Mouse (Mus musculus) 416B (cell line): ENCODE results near the gene 4930562C15Rik.

ENCODE experiments used
- DNase-seq: peaks from one replicate; pipeline ENCODE4 v3.0.0; 2011; ENCODE audit warnings: low read depth

Gene 4930562C15Rik

DNA sequence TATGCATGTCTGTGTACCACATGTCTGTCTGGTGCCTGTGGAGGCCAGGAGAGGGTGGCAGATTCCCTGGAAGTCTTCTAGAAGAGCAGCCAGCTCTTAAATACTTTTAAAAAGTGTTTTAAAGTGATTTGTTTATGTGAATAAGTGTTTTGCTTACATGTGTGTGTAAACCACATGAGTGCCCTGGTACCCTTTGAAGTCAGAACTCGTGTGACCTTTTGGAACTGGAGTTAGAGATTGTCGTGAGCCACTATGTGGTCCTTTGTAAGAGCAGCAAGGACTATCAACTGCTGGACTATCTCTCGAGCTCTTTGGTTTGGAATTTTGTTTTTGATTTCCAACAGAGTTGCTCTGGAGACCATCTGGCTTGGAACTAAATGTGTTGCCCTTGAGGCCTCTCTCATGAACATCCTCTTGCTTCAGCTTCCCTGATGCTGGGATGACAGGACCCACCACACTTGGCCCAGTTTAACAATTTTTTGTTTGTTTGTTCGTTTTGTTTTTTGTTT is 55.0 kb downstream of the 4930562C15Rik start:
- no peak for DNase-seq

DNA sequence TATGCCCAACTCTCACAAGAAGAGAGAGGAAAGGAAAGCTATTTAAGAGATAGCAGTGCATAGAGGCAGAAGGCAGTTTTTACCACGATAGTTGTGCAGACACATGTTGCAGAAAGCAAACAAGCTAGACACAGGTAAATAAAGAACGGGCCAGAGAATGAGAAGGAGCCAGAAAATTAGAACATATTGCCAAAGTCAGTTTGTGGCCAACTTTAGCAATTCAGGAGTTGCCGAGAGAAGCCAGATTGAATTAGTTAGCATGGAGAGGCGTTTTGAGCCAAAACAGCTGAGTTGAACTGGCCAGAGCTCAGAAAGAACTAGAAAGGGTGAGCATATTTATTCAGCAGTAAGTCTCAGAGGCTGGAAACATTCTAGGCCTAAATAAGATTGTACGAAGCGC is 57.0 kb downstream of the 4930562C15Rik start:
- no peak for DNase-seq

DNA sequence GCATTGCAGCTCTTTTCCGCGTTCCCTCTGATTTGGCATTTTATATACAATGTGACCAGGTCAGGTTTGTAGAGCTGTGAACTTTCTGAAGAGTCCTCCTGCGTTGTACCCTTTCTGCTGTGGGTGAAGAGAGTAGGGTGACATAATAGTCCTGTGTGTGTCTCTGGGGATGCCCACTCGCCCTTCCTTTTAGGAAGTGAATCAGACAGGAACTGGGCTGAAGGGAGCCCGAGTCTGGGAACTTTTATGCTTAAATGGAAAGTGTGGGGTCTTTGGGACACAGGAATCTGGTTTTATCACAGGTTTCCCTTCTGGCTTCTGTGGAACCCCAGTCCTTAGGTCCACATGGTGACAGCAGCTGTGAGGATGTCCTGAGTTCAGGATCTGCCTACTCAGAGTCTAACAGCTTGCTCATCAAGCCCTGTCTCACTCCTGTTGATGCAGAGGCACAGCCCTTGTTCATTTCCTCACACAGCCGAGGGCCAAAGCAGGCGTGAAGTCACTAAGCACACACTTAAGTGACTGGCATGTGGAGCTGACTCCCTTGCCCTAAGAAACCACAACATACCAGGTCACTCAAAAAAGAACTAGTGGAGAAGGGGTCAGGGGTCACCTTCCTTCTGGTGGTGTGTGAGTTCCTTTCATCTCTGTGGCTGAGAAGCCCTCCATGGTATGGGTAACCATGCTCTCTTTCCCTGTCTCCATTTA is 59.1 kb downstream of the 4930562C15Rik start:
- DNase-seq, result peak; percentile 60

DNA sequence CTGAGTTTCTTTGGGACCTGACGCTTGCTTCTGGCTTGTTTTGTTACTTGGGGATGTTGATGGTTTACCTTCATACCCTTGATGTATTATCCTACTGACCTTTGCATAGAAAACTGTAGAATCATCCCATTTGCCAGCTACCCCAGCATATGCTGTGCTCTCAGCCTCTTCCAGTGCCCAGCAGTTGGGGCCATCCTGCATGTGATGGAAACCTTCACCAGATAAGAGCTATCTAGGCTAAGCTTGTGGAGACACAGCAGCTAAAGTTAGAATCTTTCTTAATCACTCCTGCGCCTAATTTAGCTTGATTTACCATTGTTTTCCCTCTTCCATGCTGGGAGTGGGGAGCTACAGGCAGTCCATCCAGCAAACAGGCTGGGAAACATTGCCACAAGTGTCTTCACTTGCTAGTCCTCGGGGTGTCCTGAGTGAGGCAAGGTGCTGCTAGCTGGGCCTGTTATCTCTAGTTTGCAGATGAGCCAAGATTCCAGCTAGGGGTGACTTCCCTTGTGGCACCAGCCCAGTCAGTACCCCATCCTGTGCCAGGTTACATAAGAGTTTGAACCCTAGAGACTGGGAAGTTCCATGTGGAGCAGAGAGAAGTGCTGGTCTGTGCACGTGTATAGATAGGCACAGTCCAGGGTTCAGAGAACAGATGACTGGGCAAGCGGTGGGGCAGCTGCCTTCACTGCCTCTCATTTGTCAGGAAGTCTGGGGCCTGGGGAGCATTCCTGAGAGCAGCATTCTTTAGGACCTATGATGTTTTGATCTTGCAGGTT is 61.2 kb downstream of the 4930562C15Rik start:
- DNase-seq, result peak; percentile 47

DNA sequence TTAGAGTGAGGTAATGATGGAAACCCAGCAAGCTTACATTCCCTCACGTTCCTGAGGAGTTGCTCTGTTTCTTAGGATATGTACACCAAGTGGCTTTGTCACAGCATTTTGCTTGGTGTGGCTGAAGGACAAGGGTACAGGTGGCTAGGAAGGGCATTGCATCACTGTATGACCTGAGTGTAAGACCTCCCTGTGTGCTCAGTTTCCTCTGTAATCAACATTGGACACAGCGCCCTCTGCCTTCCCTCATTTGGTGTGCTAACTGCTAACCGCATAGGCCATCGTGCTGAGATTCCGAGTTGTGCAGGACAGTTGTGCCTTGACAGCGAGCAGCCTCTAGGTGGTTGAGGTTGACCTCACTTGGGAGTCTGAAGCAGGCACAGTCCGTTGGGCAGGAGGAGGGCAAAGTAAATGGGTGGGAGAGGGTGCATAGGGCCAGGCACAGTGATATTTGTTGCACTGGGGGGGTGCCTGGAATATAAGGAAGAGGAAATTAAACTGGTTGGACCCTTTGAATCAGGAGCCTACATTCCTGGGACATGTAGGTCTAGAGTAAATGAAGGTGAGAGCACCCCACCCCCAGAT is 62.0 kb downstream of the 4930562C15Rik start:
- DNase-seq, result no peak

DNA sequence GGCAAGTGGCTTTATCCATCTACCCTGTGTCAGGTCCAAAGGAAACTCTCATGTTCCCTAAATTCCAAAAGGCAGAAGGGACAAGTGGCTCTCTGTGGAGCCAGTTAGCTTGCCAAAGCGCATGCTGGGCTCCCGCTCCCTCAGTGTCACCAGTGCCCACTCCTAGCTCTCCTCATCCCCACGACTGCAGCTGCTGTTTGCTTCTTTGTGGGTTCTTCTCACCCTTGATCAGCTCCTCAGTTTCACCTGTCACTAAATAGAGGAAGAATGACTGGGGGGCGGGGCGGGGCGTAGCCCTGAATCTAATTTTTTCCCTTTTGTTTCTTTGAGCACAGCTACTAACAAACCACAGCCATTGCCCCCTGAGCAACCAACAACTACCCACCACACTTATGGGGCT is 63.7 kb downstream of the 4930562C15Rik start:
- DNase-seq, result no peak

DNA sequence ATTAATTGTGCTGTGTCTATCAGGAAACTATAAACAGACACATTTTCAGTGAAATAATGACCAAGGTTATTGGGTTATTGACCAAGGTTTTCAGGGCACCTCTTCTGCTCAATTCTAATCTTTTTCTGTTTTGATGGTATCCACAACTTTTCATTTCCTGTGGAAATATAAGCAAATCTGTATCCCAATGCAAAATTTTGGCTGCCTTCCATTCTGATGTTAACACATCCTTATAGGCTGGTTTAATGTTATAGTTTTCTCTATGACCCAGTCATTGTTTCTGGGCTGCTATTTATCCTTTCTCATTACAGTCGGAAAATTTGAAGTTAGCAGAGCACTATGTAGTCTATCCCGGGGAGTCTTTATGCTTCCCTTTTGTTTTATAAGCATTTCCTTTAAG is 64.5 kb downstream of the 4930562C15Rik start:
- no peak for DNase-seq

DNA sequence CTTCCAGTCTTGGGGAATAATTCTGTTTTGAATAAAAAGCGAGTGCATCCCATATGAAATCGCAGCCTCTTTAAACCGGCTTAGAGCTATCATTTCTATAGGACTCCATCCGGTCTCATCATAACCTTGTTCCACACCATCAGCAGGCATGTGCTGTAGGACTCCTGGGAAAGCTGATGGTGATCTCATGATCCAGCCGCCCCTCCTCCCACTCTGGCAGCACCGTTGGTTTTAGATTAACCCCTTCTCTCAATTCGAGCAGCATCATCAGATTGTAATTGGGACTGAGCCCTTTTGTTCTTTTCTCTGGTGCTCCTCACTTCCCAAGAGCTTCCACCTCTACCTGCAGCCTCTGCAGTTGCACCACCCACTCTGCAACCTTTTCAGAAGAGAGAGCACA is 66.0 kb downstream of the 4930562C15Rik start:
- DNase-seq, result no peak

DNA sequence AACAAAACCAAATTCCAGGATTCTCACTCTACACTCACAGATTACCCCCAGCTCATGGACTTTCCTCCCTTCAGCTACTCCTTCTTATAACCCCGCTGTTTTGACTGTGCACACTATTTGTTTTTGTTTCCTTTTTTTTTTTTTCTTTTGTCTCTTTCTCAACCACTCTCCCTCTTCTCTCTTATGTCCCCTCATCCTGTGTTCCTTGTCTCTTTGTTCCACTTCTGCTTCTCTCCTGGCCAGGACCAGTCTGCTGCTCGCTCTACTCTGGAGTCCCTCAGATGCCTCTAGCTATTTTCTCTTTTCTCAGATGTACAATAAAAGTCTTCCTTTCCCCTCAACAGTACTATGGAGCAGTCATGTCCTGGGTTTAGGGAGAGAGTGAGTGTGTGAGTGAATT is 67.2 kb downstream of the 4930562C15Rik start:
- no peak for DNase-seq

DNA sequence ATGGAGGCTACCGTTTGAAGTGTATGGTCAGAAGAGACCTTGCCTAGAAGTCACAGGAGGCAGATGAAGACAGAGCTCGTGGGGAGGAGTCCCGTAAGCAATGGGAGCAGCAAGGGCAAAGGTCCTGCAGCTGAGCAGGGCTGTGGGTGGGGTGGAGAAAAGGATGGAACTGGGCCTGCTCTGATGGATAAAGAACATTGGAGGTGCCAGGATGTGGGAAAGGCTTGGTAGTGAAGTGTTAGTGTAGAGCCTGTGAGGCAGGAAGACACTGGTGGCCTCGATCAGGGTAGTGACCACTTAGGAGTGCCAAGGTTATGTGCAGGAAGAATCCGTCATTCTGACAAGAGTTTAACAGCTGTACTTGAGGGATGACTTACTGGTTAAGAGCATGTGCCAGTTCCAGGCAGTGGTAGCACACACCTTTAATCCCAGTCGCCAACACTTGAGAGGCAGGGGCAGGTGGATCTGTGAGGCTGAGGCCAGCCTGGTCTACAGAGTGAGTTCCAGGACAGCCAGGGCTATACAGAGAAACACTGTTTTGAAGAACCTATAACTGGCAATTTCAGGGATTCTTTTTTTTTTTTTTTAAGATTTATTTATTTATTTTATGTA is 68.4 kb downstream of the 4930562C15Rik start:
- no peak for DNase-seq

DNA sequence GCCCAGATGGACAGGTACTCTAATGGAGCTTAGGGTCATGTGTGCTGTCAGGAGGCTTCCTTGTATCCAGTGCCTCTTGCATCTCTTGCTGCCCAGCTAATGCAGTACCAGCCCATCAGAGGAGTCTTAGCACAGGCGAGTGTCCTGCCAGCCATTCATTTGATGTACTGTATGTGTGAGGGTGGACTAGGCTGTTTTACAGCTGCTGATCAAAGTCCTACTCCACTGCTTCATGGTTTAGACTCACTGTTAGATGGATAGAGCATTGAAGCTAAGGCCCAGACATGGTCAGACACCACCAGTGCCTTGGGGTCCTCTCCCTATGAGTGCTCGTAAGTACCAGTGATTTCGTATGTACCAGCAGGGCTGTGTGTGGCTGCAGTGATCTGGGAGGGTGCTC is 69.7 kb downstream of the 4930562C15Rik start:
- no peak for DNase-seq

DNA sequence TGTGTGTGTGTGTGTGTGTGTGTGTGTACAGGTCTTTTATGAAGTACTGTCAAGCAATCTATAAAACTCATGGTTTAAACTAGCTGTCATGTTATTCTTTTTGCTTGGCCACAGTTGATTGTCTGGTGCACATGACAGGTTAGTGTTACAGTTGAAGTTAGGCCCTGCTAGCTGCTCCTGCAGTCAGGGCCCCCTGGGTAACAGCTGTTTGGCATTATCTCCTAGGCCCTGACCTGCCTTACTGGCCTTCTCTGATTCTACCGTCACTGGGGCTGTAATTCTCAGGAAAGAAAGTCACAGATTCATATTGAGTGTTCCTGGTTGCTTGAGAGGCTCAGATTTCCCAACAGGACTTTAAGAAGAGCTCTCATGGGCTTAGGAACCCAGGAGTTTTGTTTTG is 70.4 kb downstream of the 4930562C15Rik start:
- DNase-seq, result no peak

DNA sequence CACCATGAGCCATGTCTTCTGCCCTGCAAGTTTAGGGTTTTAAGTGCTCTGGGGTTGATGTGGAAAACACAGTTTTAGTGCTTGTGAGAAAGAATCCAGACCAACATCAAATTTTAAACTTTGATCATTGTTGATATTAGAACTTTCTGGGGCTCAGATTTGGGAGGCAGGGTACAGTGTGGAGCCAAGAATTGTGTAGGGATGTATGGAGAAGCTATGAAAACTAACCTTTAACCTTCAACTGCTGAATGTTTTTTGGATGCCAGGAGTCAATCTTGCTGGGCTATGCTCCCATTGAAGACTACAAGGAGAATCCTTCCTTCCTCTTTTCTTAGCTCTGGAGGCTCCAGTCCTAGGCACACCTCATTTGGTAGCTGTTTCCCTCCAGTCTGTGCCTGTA is 71.3 kb downstream of the 4930562C15Rik start:
- DNase-seq, result no peak

DNA sequence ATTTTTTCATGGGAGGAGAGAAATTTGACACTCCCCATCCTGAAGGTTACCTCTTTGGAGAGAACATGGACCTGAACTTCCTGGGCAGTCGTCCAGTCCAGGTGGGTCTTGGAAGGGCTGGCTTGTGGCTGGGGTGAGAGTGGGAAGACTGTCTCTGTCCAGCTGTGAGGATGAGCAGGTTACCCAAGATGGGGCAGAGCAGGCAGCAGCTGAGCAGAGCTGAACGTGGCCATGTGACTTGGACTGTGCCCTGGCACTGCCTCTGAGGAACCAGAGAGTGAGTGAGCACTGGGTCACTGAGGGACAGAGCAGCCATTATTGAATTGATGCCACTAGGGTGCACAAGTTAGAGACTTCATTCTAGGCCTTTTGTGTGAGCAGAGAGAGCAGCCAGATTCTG is 72.2 kb downstream of the 4930562C15Rik start:
- no peak for DNase-seq

DNA sequence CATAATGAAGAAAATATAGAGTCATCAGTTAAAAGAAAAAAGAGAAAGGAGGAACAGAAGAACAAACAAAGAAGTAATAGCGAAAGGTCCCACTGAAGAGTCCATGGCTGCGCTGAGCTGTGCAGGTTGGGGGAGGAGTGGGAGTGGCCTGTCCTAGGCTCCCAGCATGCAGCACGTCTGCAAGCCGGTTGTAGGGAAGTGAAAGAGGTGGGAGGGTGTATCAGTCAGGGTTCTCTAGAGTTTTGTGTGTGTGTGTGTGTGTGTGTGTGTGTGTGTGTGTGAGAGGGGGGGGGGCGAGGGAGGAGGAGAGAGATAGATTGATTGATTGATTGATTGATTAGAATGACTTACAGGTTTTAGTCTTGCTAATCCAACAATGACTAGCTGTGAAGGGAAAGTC is 72.8 kb downstream of the 4930562C15Rik start:
- DNase-seq, result no peak

DNA sequence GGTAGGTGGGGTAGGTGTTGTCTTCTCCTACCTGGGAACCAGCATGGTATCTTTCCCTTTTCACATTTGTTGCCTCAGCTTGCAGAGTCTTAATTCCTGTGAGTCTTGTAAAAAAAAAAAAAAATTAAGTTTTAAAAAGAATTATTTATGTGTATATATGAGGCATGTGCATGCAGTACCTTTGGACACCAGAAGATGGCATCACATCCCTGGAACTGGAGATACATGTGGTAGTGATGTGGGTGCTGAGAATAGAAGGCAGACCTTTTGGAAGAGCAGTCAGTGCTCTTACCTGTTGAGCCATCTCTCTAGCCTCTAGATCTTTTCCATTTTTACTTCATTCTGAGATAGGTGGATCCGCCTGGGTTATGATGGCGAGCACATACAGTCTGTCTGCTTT is 74.5 kb downstream of the 4930562C15Rik start:
- peak; percentile 48 for DNase-seq

DNA sequence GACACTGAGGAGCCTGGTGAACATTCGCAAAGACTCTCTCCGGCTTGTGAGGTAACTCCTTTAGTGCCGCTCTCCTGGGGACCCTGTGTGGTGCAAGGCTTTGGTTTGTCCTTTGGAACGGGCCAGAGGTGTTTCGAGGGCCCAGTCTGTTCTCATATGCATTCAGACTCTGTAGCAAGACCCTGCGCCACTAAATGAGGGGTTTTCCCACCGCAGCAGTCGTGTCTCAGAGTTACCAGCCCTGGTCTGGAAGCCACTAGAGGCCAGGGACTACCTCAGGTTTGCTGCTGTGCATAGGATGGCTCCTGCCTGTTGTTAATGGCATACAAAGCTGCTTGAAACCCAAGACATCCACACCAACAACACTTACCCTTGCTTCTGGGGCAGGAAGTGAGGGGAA is 75.5 kb downstream of the 4930562C15Rik start:
- DNase-seq, result no peak

DNA sequence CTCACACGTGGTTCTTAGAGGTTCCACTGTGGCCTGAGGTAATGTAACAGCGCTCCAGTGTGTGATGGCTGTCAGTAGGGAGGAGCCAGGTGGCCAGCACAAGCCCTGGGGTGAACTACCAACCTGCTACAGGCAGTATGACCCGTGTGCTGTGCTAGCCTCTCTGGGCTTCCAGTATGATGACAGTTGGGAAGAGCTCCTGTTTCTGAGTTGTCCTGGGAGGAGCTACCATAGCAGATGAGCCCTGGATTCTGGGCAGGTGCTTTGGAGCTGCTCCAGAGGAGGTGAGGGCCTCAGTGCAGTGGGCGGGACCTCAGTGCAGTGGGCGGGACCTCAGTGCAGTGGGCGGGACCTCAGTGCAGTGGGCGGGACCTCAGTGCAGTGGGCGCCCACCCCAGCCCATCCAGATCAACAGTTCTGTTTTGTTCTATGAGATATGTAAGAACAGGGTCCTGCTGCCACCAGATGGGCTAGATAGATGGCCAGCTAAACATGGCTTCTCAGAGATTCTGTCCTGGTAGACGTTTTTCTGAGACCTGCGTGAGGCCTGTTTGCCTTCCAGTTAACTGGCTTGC is 76.9 kb downstream of the 4930562C15Rik start:
- DNase-seq, result no peak

DNA sequence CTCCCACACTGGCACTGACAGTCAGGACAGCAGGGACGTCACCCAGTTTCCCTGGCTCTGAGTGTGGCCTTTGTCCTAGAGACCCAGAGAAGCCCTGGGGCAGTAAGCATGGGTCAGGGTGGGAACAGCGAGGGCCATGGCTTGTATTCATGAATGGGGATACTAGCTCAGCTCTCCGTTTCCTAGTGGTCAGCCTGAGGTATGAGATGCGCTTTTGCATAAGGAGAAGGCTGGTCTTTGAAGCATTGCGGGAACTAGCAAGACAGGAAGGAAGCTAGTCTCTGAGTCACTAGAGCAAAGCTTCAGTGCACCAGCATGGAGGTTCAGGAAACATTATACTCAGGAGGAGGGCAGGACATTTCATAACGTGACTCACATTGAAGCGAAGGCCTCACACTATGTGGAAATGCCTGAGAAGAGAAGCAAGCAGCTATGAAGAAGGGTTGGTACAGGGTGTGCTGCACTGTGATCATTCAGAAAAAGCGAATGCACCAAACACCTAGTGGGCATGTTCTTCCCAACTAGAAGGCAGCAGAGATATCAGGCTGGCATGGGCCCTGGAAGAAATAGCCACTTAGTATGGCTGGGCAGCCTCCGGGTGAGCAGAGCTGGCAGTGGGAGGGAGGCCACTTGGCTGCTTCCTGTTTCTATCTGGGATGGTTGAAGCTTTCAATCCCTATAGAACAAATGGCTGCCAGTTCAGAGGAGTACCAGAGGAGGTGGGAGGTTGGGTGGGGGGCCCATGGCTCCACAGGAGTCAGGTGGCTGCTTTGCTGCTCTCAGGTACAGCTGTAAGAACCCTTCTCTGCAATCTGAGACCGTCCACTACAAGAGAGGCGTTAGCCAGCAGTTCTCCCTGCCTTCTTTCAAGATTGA is 77.9 kb downstream of the 4930562C15Rik start:
- peak; percentile 97 for DNase-seq

DNA sequence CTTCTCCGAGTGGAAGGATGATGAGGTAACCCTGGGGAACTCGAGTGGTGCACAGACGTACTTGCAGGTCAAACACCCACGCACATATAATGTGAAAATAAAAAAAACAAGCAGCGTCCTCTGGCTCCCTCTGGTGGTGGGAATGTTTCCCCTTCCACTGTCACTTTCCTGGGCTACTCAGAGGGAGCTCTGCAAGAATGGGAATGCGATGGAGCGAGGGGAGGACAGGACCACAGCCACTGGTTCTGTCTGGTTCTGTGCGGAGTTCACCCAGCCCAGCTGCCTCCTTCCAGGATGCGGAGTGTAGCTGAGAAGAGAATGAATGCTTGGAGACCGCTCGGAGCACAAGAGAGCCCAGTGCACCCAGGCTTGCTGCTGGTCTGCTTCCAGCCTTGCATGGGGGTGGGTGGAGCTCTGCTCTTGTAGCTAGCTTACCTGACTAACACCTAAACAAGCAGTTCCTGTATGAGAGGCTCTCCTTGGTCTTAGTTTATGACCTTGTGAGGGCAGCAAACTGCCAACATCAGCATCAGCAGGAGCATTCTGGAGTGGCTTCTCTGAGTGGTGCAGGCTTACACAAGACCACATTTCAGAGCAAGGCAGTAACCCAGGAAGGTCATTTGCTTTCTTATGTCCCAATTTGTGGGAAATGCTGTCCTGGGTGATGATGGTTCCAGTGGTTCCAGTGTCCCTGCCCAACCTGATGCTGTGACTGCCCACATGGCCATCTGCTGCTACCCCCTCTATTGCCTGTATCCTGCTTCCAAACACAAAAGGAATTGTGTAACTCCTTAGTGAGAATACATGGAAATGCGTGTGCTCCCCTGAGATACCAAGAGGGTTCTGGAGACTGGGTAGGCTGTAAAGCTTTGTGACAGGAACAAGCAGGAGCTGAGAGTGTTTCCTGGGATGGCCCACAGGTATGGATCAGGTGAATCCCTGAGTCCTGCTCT is 78.8 kb downstream of the 4930562C15Rik start:
- DNase-seq, result peak; percentile 83
